Mouse (Mus musculus) heart, embryonic 15.5 days (tissue): Measurements from ENCODE around the gene Trim72. TPM values are rescaled to one million over a fixed set of nuclear protein-coding genes. Genes with fewer than 3 reads are reported as not detected.

Source experiments
- ATAC-seq: fragments of 200-750 bp; cut with Nextera tagmentation; replicated peaks from 2 replicates; pipeline ENCODE4 v1.8.0; 2017; ENCODE audit warnings: low read depth, moderate TSS enrichment; ENCODE audit not compliant: insufficient number of reproducible peaks, insufficient read depth, low FRiP score
- H3K27ac ChIP-seq: fragments of 300-500 bp; sonication (generic); 2 replicates; pipeline ENCODE4 v1.5.1; 2015; ENCODE audit warnings: mild to moderate bottlenecking, inconsistent platforms
- H3K27me3 ChIP-seq: fragments of 300-500 bp; sonication (generic); 2 replicates; pipeline ENCODE4 v1.6.1; 2015; ENCODE audit warnings: inconsistent platforms
- H3K36me3 ChIP-seq: fragments of 300-500 bp; sonication (generic); 2 replicates; pipeline ENCODE4 v1.6.1; 2015; ENCODE audit warnings: mild to moderate bottlenecking, inconsistent platforms
- H3K4me1 ChIP-seq: fragments of 300-500 bp; sonication (generic); replicated peaks from 2 replicates; pipeline ENCODE4 v1.6.1; 2015; ENCODE audit warnings: inconsistent platforms
- H3K4me2 ChIP-seq: fragments of 300-500 bp; sonication (generic); 2 replicates; pipeline ENCODE4 v1.6.1; 2015; ENCODE audit warnings: inconsistent platforms, mild to moderate bottlenecking, moderate library complexity
- H3K4me3 ChIP-seq: fragments of 300-500 bp; sonication (generic); 2 replicates; pipeline ENCODE4 v1.5.1; 2015; ENCODE audit warnings: mild to moderate bottlenecking, inconsistent platforms
- H3K9ac ChIP-seq: fragments of 300-500 bp; sonication (generic); 2 replicates; pipeline ENCODE4 v1.6.1; 2015; ENCODE audit warnings: mild to moderate bottlenecking, inconsistent platforms
- H3K9me3 ChIP-seq: fragments of 300-500 bp; sonication (generic); replicated peaks from 2 replicates; pipeline ENCODE4 v1.6.1; 2016; ENCODE audit warnings: inconsistent platforms
- WGBS: fragments of 180-500 bp; shearing (Covaris S2); methylation state at CpG from one replicate; pipeline ENCODE4 v1.1.7; 2015; ENCODE audit warnings: mixed read lengths; 5-methylcytosine and 5-hydroxymethylcytosine counted together
- polyA plus RNA-seq: library from polyadenylated mRNA; unstranded; fragments of >200 nt; fragmentation: Nextera tagmentation; extraction: Ambion mirVana; gene quantifications from 2 replicates; pipeline ENCODE4 v1.2.1, GENCODE M21; 2015

Gene Trim72
- polyA plus RNA-seq, 1 experiment from 2014 or later = 0.77 TPM

DNA sequence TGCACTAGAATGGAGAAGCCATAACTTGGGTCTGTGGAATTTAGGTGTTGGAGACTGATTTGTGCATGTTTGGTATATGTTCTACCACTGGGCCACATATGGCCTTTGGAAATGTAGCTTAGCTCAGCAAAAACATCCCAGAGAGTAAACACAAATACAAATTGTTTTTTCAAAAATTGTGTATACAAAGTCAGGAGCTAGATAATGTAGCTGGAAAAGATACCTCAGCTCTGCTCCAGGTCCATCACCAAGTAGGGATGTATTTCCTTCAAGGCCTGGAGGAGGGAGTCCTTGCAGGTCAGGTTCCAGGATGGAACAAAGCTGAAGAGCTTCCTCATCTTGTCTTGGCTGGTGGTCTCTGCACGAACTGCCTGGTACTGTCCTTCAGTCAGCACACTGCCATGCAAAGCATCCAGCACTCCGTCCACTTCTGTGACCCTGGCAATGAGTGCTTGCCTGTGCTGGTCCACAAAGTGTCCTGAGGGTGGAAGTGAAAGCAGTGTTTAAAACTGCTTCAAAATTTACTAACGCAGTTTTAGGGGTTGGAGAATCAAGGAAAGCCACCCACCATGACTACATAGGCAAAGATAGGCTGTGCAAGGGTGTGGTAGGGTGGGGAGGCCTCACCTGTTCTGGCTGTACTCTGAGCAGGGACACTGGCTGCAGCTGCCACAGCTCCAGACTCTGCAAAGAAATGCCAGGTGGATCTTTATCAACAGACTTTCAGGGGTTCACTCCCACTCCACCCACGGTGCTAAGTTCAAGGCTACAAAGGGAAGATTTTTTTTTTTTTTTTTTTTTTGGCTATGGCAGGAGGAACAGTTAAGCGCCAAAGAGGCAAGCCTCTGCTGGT lies 11.0 kb upstream of the Trim72 start:
- ATAC-seq = no peak
- WGBS = 31% methylated on average over 5 of the region's 5 CpGs
- H3K27ac ChIP-seq = peak overlapping the region; percentile 48

DNA sequence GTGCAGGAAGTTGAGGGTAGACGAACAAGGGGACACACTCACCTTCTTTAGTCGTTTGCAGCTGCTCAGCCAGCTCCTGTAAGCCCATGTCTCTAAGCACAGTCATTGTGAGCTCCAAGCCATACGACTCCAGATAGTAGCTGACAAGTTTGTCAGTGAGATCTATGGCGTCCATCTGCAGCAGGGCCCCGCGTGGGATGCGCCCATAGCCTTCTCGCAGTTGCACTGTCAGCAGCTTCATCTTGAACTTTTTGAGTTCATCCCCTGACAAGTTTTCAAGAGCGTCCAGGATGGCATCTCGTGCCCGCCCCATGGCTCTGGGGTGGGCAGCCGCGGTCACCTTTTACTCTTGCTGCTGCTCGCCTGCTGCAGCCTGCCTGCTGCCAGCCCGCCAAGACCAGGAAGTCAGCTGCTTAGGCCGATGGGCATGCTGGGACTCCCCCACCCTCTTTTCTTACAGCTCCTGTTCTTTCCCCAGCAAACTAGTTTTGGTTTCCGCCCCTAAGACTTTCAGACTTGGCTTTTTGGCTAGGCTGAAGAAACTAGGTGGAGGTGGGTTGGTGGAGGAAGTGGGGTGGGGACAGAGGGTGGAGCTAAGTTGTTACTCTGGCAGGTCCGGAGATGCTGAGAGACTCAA lies 10.3 kb upstream of the Trim72 start, which contains the start of gene Pycard:
Gene Pycard, minus strand, starts transcription at position 527 of the 637 bp plus-strand sequence.
- Histone ChIP-seq H3K27ac (peak within 1 kb of the TSS; percentile 48), H3K4me3 (peak within 1 kb of the TSS; percentile 53), H3K27me3 (no peaks in the 10 kb centered on the region), H3K4me1 (peaks cover 21% of the 10 kb centered on the region), H3K4me2 (peak within 1 kb of the TSS; percentile 69), H3K36me3 (peaks cover 7% of the 10 kb centered on the region), H3K9me3 (no peaks in the 10 kb centered on the region), H3K9ac (peak within 1 kb of the TSS; percentile 54)
- ATAC-seq = peak; percentile 51
- WGBS = 11% methylated on average over 18 of the region's 18 CpGs

More for the DNA sequence above, 11.0 kb upstream of the Trim72 start:
- Histone ChIP-seq H3K9ac (peak overlapping the region; percentile 54), H3K4me3 (peak overlapping the region; percentile 53), H3K4me1 (peaks cover 21% of the 10 kb centered on the region), H3K4me2 (peak overlapping the region; percentile 69), H3K36me3 (peaks cover 14% of the 10 kb centered on the region), H3K27me3 (no peaks in the 10 kb centered on the region), H3K9me3 (no peaks in the 10 kb centered on the region)

DNA sequence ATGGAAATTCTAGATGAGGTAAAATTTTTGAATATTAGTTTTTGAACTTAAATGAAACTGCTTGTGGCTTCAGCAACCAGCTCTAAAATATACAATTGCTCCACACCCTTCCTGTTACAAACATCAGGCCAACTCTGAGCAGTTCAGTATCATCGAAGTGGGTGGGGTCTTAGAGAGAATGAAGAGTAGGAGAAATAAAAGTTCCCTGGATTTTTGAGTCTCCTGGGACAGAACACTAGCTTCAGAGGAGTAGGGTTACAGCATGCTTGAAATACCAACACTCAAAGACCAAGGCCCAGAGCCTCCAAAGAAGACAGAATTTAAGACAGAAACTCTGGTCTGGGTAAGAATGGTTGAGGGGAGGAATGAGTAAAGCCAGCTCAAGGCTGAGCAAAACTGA lies 4.3 kb upstream of the Trim72 start:
- Histone ChIP-seq H3K27me3 (no peaks in the 10 kb centered on the region), H3K36me3 (no peaks in the 10 kb centered on the region), H3K9me3 (no peaks in the 10 kb centered on the region), H3K4me1 (peaks cover 17% of the 10 kb centered on the region), H3K9ac (no peak overlapping the region), H3K4me3 (no peak overlapping the region), H3K27ac (no peak overlapping the region), H3K4me2 (no peak overlapping the region)
- ATAC-seq = no peak
- 50% methylated on average over 1 of the region's 1 CpGs for WGBS

DNA sequence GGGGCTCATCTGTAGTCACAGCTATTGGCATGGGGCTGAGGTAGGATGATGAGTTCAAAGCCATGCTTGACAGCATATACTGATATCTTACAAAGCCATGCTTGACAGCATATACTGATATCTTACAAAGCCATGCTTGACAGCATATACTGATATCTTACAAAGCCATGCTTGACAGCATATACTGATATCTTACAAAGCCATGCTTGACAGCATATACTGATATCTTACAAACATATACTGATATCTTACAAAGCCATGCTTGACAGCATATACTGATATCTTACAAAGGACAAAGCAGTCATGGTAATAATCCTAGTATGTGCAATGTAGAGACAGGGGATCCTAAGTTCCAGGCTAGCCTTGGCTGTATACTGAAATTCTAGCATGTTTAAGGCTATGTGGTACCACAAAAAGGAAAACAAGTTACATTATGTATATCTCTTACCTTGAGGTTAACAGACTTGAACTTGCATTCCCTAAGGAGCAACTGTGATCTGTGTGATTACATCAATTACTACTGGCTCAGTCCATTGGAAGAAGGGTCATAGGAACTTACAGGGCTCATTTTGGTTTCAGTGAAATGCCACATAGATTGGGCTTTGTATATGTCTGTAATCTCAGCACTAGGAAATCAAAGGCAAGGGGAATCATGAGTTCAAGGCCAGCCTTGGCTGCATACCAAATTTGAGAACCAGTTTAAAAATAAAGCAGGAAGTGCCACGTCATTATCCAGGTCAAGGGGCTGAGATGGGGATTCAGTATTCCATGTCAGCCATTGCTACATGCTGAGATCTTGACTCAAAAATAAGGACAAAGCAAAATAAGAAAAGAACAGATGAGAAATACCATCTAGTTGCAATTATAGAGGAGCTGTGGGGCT lies 3.4 kb upstream of the Trim72 start:
- H3K4me1 ChIP-seq = peaks cover 25% of the 10 kb centered on the region
- H3K9me3 ChIP-seq = no peaks in the 10 kb centered on the region
- ATAC-seq = no peak
- H3K27me3 ChIP-seq = no peaks in the 10 kb centered on the region
- H3K4me2 ChIP-seq = no peak overlapping the region
- H3K27ac ChIP-seq = no peak overlapping the region
- 18% methylated on average over 1 of the region's 1 CpGs for WGBS
- no peak overlapping the region for H3K4me3 ChIP-seq
- no peak overlapping the region for H3K9ac ChIP-seq
- H3K36me3 ChIP-seq = no peaks in the 10 kb centered on the region

DNA sequence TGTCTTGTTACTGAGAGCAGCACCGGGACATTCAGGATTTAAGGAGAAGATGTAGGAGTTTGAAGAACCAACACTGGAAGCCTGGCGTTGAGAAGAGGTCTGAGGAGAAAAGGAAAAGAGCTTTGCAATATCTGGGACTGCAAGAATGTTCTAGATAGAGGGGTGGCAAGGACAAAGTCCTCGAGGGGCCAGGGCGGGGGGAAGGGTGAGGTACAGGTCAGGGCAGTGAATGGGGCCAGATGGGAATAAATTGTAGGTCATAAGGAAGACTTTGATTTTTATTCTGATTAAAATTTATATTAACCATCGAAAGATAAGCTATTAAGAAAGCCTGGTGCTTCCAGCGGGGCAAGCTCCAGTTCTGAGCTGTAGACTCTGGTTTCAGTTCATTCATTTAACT lies 651 bp upstream of the Trim72 start:
- Histone ChIP-seq H3K36me3 (no peaks in the 10 kb centered on the region), H3K27ac (no peak overlapping the region; the same call in 1 of the 2 replicates), H3K4me3 (no peak overlapping the region), H3K27me3 (peaks cover 5% of the 10 kb centered on the region), H3K4me1 (peaks cover 25% of the 10 kb centered on the region), H3K9me3 (no peaks in the 10 kb centered on the region), H3K9ac (no peak overlapping the region), H3K4me2 (no peak overlapping the region)
- ATAC-seq = no peak
- WGBS = 74% methylated on average over 6 of the region's 6 CpGs

DNA sequence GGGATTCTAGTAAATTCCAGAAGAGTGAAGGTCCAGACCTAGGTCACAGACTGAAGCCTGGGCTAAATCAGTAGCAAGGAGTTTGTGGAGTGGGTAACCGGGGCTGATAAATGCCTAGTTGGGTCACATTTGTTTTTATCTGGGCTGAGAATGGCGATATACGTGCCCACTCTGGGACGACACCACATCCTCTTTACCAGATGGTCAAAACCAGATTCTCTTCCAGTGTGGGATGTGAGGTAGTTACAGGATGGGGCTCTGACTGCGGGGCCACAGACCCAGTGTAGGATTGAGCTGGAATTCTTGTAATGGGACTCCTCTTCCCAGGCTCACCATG lies 369 bp downstream of the Trim72 start:
- peak overlapping the region; percentile 20 for H3K4me3 ChIP-seq
- no peaks in the 10 kb centered on the region for H3K9me3 ChIP-seq
- peak overlapping the region; percentile 49 for H3K4me2 ChIP-seq
- no peak overlapping the region for H3K9ac ChIP-seq
- H3K27me3 ChIP-seq = peaks cover 10% of the 10 kb centered on the region
- H3K27ac ChIP-seq = no peak overlapping the region
- 32% methylated on average over 5 of the region's 5 CpGs for WGBS
- no peak for ATAC-seq
- no peaks in the 10 kb centered on the region for H3K36me3 ChIP-seq
- peaks cover 25% of the 10 kb centered on the region for H3K4me1 ChIP-seq

DNA sequence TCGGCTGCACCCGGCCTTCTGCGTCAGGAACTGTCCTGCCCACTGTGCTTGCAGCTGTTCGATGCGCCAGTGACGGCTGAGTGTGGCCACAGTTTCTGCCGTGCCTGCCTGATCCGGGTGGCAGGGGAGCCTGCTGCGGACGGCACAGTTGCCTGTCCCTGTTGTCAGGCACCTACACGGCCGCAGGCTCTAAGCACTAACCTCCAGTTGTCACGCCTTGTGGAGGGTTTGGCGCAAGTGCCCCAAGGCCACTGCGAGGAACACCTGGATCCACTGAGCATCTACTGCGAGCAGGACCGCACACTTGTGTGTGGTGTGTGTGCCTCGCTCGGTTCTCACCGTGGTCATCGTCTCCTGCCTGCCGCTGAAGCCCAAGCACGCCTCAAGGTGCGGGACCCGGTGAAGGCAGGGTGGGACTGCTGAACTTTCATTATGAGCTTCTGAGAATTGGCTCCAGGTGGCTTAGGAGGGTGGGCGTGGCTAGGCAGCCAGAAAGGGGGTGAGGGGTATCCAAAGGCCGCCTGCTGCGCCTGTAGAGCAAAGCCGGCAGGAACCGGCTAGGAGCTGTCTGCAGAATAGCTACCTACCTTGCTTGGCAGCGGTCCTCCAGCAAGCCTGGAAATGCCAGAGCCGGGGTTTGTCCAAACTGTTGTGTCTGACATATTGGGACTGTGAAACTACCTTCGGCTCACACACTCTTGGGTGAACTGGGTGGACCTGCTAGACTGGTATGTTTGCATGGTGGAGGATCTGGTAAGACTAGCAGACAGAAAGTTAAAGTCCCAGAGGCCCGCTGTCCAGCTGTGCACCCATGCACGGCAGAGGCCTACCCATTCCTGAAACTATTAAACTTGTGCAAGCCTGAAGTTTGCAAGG lies 976 bp downstream of the Trim72 start:
- no peaks in the 10 kb centered on the region for H3K36me3 ChIP-seq
- WGBS = 27% methylated on average over 35 of the region's 35 CpGs
- ATAC-seq = 0 out of 2 replicates have a peak, but pooled peaks have one; percentile 48
- peaks cover 28% of the 10 kb centered on the region for H3K4me1 ChIP-seq
- H3K9me3 ChIP-seq = no peaks in the 10 kb centered on the region
- H3K4me3 ChIP-seq = peak overlapping the region; percentile 20
- H3K9ac ChIP-seq = no peak overlapping the region
- H3K27ac ChIP-seq = no peak overlapping the region
- H3K27me3 ChIP-seq = peaks cover 10% of the 10 kb centered on the region
- H3K4me2 ChIP-seq = peak overlapping the region; percentile 49

DNA sequence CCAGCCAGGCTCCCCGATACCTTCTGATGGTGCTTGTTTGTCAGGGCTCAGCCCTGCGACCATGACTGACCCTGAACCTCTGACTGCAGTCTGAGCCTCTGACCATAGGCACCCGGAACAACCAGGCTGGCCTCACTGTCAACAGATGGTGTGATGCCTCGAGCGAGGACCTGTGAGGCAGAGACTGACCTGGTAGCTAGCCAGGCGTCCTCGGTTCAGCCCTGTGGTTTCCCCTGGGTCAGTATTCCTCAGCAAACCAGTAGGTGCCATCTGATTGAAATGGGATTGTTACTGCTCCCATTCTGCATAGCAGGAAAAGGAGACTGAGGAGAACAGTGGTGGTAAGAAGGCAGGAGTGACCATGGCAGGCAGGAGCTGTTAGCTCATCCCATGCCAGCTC lies 2.4 kb downstream of the Trim72 start:
- Histone ChIP-seq H3K9ac (no peak overlapping the region), H3K27ac (no peak overlapping the region), H3K4me1 (peaks cover 33% of the 10 kb centered on the region), H3K36me3 (no peaks in the 10 kb centered on the region), H3K4me3 (no peak overlapping the region), H3K27me3 (peaks cover 17% of the 10 kb centered on the region), H3K9me3 (no peaks in the 10 kb centered on the region), H3K4me2 (no peak overlapping the region)
- no peak for ATAC-seq
- 71% methylated on average over 7 of the region's 7 CpGs for WGBS

DNA sequence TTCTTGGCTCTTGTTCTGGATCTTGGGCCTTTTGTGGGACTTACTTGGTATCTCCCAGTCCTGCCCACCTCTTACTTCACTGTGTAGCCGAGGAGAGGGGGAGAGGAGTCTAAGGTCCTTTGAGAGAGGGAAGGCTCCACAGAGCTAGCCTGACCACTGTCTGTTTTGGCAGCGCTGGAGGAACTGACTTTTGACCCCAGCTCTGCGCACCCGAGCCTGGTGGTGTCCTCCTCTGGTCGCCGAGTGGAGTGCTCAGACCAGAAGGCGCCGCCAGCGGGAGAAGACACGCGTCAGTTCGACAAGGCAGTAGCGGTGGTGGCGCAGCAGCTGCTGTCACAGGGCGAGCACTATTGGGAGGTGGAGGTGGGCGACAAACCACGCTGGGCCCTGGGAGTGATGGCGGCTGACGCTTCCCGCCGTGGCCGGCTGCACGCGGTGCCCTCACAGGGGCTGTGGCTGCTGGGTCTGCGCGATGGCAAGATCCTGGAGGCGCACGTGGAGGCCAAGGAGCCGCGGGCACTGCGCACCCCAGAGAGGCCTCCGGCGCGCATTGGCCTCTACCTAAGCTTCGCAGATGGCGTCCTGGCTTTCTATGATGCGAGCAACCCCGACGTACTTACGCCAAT lies 6.1 kb downstream of the Trim72 start:
- Histone ChIP-seq H3K27me3 (peaks cover 17% of the 10 kb centered on the region), H3K4me2 (peak overlapping the region; percentile 36), H3K9me3 (no peaks in the 10 kb centered on the region), H3K4me3 (no peak overlapping the region), H3K9ac (no peak overlapping the region), H3K27ac (no peak overlapping the region), H3K36me3 (no peaks in the 10 kb centered on the region), H3K4me1 (peaks cover 12% of the 10 kb centered on the region)
- WGBS = 36% methylated on average over 40 of the region's 40 CpGs
- no peak for ATAC-seq

DNA sequence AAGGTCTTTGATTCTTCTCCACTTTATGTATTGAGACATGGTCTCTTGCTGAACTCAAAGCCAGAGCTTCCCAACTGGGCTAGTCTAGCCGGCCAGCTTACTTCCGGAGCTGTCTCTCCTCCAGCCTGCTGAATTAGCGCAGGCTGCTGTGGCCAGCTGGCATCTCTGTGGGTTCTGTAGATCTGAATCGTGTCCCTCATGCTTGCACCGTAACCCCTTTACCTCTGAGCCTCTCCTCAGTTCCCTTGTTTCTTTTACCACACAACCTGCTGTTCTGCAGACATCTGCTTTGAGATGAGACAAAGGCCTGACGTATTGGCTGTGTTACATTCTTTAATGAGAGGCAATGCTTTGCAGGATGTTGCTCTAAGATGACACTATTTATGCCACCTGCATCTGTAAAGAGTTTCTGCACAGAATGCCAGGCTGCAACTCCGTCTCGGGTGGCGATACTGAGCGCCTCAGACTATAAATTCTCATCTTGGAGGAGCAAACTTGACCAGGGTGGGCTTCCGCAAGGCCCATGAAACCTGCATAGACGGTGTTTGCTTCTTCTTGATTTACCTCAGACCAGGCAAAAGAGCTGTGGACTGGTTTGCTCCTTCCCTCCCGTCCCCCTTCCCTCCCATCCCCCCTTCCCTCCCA lies 8.5 kb downstream of the Trim72 start:
- H3K27ac ChIP-seq = no peak overlapping the region
- ATAC-seq = no peak
- peaks cover 8% of the 10 kb centered on the region for H3K4me1 ChIP-seq
- no peak overlapping the region for H3K4me2 ChIP-seq
- no peak overlapping the region for H3K4me3 ChIP-seq
- 76% methylated on average over 13 of the region's 13 CpGs for WGBS
- H3K9ac ChIP-seq = no peak overlapping the region
- no peaks in the 10 kb centered on the region for H3K36me3 ChIP-seq
- peaks cover 12% of the 10 kb centered on the region; the same call in 1 of the 2 replicates for H3K27me3 ChIP-seq
- no peaks in the 10 kb centered on the region for H3K9me3 ChIP-seq
